Mouse (Mus musculus): ENCODE data around the gene Vat1l. TPM values are rescaled to one million over a fixed set of nuclear protein-coding genes. Genes with fewer than 3 reads are reported as not detected.

Vat1l gene
- polyA plus RNA-seq, 1 experiment = 0.18 TPM

GRCm38 (mm10) chr8:114331928-114332327, 126.5 kb downstream of the Vat1l start:
- Histone ChIP-seq H3K27me3 (ENCODE audit: control insufficient read depth, insufficient read depth, low read length) (no peaks in the 10 kb centered on the region), H3K27ac (ENCODE audit: insufficient read depth, low read depth, low read length) (no peak overlapping the region), H3K4me1 (ENCODE audit: control insufficient read depth, insufficient read depth, insufficient read length, low read length) (no peaks in the 10 kb centered on the region), H3K4me3 (ENCODE audit: low read depth, low read length) (no peak overlapping the region), H3K36me3 (ENCODE audit: control insufficient read depth, insufficient read depth, low read length) (no peaks in the 10 kb centered on the region)
- WGBS = 81% methylated on average over 5 of the region's 5 CpGs
- TF ChIP-seq CTCF (IDR thresholded peaks at IDR 0.05; ENCODE audit: extremely low read depth, insufficient read length, insufficient replicate concordance, low read depth, low read length) (no peak), POLR2A (IDR thresholded peaks at IDR 0.05; ENCODE audit: low read depth, low read length) (no peak)

DNA sequence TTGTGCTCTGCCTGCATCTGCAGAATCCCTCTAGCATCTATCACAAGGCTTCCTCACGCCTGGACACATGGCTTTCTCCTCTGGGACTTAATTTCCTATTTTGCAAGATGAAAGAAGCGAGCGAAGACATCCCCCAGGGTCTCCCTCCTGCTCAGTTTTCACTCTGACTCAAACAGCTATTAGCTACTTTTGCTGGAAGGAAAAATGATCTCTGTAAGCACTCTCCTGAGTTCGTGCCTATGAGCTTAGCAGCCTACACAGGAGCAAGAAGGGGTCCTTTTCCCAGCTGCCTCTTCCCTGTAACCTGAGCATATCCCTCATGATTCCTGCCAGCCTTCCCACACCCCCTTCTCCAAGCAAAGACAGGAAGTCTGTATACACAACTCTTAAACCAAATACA, 127.5 kb downstream of the Vat1l start:
- 57% methylated on average over 4 of the region's 4 CpGs for WGBS
- no peaks in the 10 kb centered on the region for H3K36me3 ChIP-seq (ENCODE audit: control insufficient read depth, insufficient read depth, low read length)
- H3K4me1 ChIP-seq (ENCODE audit: control insufficient read depth, insufficient read depth, insufficient read length, low read length) = no peaks in the 10 kb centered on the region
- H3K4me3 ChIP-seq (ENCODE audit: low read depth, low read length) = no peak overlapping the region
- H3K27ac ChIP-seq (ENCODE audit: insufficient read depth, low read depth, low read length) = no peak overlapping the region
- TF ChIP-seq CTCF (IDR thresholded peaks at IDR 0.05; ENCODE audit: extremely low read depth, insufficient read length, insufficient replicate concordance, low read depth, low read length) = no peak
- TF ChIP-seq POLR2A (IDR thresholded peaks at IDR 0.05; ENCODE audit: low read depth, low read length) = no peak
- H3K27me3 ChIP-seq (ENCODE audit: control insufficient read depth, insufficient read depth, low read length) = no peaks in the 10 kb centered on the region

GRCm38 (mm10) chr8:114335721-114336120, 130.3 kb downstream of the Vat1l start:
- H3K36me3 ChIP-seq (ENCODE audit: control insufficient read depth, insufficient read depth, low read length) = no peaks in the 10 kb centered on the region

DNA sequence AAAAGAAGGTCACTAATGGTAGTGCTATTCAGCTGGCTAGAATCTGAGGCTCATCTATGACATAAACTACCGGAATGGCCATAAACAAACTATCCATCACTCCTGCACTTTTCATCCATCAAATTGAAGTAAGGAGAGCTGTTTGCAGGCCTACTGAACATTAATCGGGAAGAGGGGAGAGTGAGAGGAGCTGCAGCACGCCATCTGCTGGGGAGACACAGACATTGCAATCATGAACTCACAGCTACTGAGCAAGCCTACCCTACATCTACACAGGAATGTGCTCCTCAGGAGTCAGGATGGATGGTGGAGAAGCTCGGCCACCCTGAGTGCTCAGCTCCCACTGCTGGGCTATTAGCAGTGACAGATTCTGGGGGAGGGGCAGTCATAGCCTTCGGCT, 136.9 kb downstream of the Vat1l start:
- Histone ChIP-seq H3K4me3 (ENCODE audit: low read depth, low read length) (no peak overlapping the region), H3K4me1 (ENCODE audit: control insufficient read depth, insufficient read depth, insufficient read length, low read length) (no peaks in the 10 kb centered on the region), H3K36me3 (ENCODE audit: control insufficient read depth, insufficient read depth, low read length) (no peaks in the 10 kb centered on the region), H3K27ac (ENCODE audit: insufficient read depth, low read depth, low read length) (no peak overlapping the region), H3K27me3 (ENCODE audit: control insufficient read depth, insufficient read depth, low read length) (no peaks in the 10 kb centered on the region)
- 65% methylated on average over 5 of the region's 5 CpGs for WGBS
- TF ChIP-seq CTCF (IDR thresholded peaks at IDR 0.05; ENCODE audit: extremely low read depth, insufficient read length, insufficient replicate concordance, low read depth, low read length) = peak; percentile 21; the same call in 1 of the 2 replicates
- no peak for TF ChIP-seq POLR2A (IDR thresholded peaks at IDR 0.05; ENCODE audit: low read depth, low read length)

More at GRCm38 (mm10) chr8:114335721-114336120, 130.3 kb downstream of the Vat1l start:
- WGBS = 64% methylated on average over 8 of the region's 8 CpGs
- no peak for TF ChIP-seq CTCF (IDR thresholded peaks at IDR 0.05; ENCODE audit: extremely low read depth, insufficient read length, insufficient replicate concordance, low read depth, low read length)
- no peak for TF ChIP-seq POLR2A (IDR thresholded peaks at IDR 0.05; ENCODE audit: low read depth, low read length)
- no peak overlapping the region for H3K4me3 ChIP-seq (ENCODE audit: low read depth, low read length)
- no peak overlapping the region for H3K27ac ChIP-seq (ENCODE audit: insufficient read depth, low read depth, low read length)
- no peaks in the 10 kb centered on the region for H3K27me3 ChIP-seq (ENCODE audit: control insufficient read depth, insufficient read depth, low read length)
- H3K4me1 ChIP-seq (ENCODE audit: control insufficient read depth, insufficient read depth, insufficient read length, low read length) = no peaks in the 10 kb centered on the region

GRCm38 (mm10) chr8:114344789-114345188, 139.4 kb downstream of the Vat1l start:
- H3K4me1 ChIP-seq (ENCODE audit: control insufficient read depth, insufficient read depth, insufficient read length, low read length) = no peaks in the 10 kb centered on the region
- no peak overlapping the region for H3K4me3 ChIP-seq (ENCODE audit: low read depth, low read length)
- TF ChIP-seq CTCF (IDR thresholded peaks at IDR 0.05; ENCODE audit: extremely low read depth, insufficient read length, insufficient replicate concordance, low read depth, low read length) = no peak
- no peak for TF ChIP-seq POLR2A (IDR thresholded peaks at IDR 0.05; ENCODE audit: low read depth, low read length)
- no peaks in the 10 kb centered on the region for H3K27me3 ChIP-seq (ENCODE audit: control insufficient read depth, insufficient read depth, low read length)
- H3K27ac ChIP-seq (ENCODE audit: insufficient read depth, low read depth, low read length) = no peak overlapping the region
- no peaks in the 10 kb centered on the region for H3K36me3 ChIP-seq (ENCODE audit: control insufficient read depth, insufficient read depth, low read length)
- 51% methylated on average over 5 of the region's 5 CpGs for WGBS

DNA sequence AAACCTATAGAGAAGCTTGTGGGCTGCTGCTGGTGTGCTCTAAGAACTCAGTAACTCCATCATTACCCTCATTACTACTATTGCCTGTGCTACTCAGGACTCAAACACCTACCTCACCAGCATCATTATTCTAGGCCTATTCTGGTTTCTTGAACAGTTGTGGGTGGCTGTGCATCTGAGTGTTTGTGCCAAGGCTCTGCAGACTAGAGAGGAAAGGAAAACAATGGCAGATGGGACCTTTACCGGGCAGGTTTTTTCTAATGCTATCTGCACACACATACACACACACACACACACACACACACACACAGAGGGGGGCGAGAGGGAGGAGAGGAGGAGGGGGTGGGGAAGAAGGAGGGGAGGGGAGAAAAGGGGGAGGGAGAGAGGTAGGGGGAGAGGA, 140.6 kb downstream of the Vat1l start:
- TF ChIP-seq CTCF (IDR thresholded peaks at IDR 0.05; ENCODE audit: extremely low read depth, insufficient read length, insufficient replicate concordance, low read depth, low read length) (no peak), POLR2A (IDR thresholded peaks at IDR 0.05; ENCODE audit: low read depth, low read length) (no peak)
- WGBS = 77% methylated on average over 2 of the region's 2 CpGs

GRCm38 (mm10) chr8:114351643-114352427, 146.4 kb downstream of the Vat1l start:
- whole genome bisulfite sequencing = 50% methylated on average over 14 of the region's 14 CpGs
- no peaks in the 10 kb centered on the region for H3K27me3 ChIP-seq (ENCODE audit: control insufficient read depth, insufficient read depth, low read length)
- no peaks in the 10 kb centered on the region for H3K4me1 ChIP-seq (ENCODE audit: control insufficient read depth, insufficient read depth, insufficient read length, low read length)
- TF ChIP-seq POLR2A (IDR thresholded peaks at IDR 0.05; ENCODE audit: low read depth, low read length) (no peak), CTCF (IDR thresholded peaks at IDR 0.05; ENCODE audit: extremely low read depth, insufficient read length, insufficient replicate concordance, low read depth, low read length) (no peak)
- H3K4me3 ChIP-seq (ENCODE audit: low read depth, low read length) = 0 out of 2 replicates have a peak overlapping the region, but pooled peaks have one; percentile 2
- no peak overlapping the region for H3K27ac ChIP-seq (ENCODE audit: insufficient read depth, low read depth, low read length)
- no peaks in the 10 kb centered on the region for H3K36me3 ChIP-seq (ENCODE audit: control insufficient read depth, insufficient read depth, low read length)

More for the DNA sequence above, 140.6 kb downstream of the Vat1l start:
- Histone ChIP-seq H3K4me3 (ENCODE audit: low read depth, low read length) (no peak overlapping the region), H3K36me3 (ENCODE audit: control insufficient read depth, insufficient read depth, low read length) (no peaks in the 10 kb centered on the region), H3K27ac (ENCODE audit: insufficient read depth, low read depth, low read length) (no peak overlapping the region), H3K4me1 (ENCODE audit: control insufficient read depth, insufficient read depth, insufficient read length, low read length) (no peaks in the 10 kb centered on the region), H3K27me3 (ENCODE audit: control insufficient read depth, insufficient read depth, low read length) (no peaks in the 10 kb centered on the region)

All from small intestine, adult 2 months (tissue).